Comparison of ENCODE assay signal across 20 mouse cellular contexts in the genomic region with DNA sequence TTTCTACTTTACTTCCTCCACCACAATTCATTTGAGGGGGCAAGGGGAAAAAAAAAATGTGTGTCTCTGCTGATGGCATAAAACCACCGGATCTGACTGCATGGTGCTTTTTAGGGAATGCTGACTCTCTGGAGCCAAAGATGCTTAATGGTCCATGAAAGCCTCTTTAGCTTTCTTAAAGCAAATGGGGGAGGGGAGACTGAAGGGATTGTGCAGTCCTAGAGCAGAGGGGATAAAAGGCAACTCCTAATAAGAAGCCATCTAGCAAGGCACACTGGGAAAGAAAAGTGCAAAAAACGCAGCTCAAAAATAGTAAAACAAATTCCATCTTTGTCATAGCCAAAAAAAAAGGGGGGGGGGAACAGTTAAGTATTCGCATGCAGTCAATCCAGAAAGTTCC. TPM values are rescaled to one million over a fixed set of nuclear protein-coding genes. Genes with fewer than 3 reads are reported as not detected.
A peak's percentile ranks its signal among the peaks of the same experiment; 100 is the strongest.
DNase-seq lines count a peak whose midpoint lies in the region; ATAC-seq lines count a peak whose summit lies in the region.
"Had no signal": no experiment of that assay in that cellular context is flagged by ENCODE, and none has a peak within 500 bp of the region (broad histone marks: within the 10 kb centered on the region; RNA-seq: fewer than 3 reads in every experiment).

No protein-coding gene starts in this region.

- no peak overlapping the region for H3K4me3 ChIP-seq in kidney, embryonic 14.5 days (ENCODE audit: low read length)
- no peak overlapping the region for H3K4me3 ChIP-seq in neural tube, embryonic 11.5 days (ENCODE audit: low read depth, low read length)
- H3K4me3 ChIP-seq in neural tube, embryonic 15.5 days (replicated peaks), result no peak overlapping the region
- no peak overlapping the region for H3K4me3 ChIP-seq in embryonic facial prominence, embryonic 14.5 days (ENCODE audit: low read depth, low read length)
- H3K4me3 ChIP-seq: forebrain, embryonic 13.5 days; limb, embryonic 15.5 days; liver, embryonic 15.5 days had no signal

- no peak overlapping the region for H3K9ac ChIP-seq in kidney, embryonic 14.5 days (ENCODE audit: low read depth, low read length)
- no peak overlapping the region for H3K9ac ChIP-seq in neural tube, embryonic 11.5 days (ENCODE audit: low read length)
- H3K9ac ChIP-seq in neural tube, embryonic 15.5 days (replicated peaks), result no peak overlapping the region
- H3K9ac ChIP-seq in embryonic facial prominence, embryonic 14.5 days (ENCODE audit: low read depth, low read length), result no peak overlapping the region
- H3K9ac ChIP-seq: forebrain, embryonic 13.5 days; limb, embryonic 15.5 days; liver, embryonic 15.5 days had no signal

- H3K27me3 ChIP-seq in kidney, embryonic 14.5 days (ENCODE audit: control insufficient read depth, insufficient read depth, low read length), result no peaks in the 10 kb centered on the region
- no peaks in the 10 kb centered on the region for H3K27me3 ChIP-seq in neural tube, embryonic 11.5 days (ENCODE audit: control insufficient read depth, insufficient read depth, low read length)
- no peaks in the 10 kb centered on the region for H3K27me3 ChIP-seq in neural tube, embryonic 15.5 days (replicated peaks)
- no peaks in the 10 kb centered on the region for H3K27me3 ChIP-seq in embryonic facial prominence, embryonic 14.5 days (replicated peaks; ENCODE audit: control insufficient read depth, insufficient read depth, low read length)
- H3K27me3 ChIP-seq: forebrain, embryonic 13.5 days; limb, embryonic 15.5 days; liver, embryonic 15.5 days had no signal

- no peaks in the 10 kb centered on the region for H3K9me3 ChIP-seq in kidney, embryonic 14.5 days (ENCODE audit: control insufficient read depth, low read length)
- H3K9me3 ChIP-seq in neural tube, embryonic 11.5 days (ENCODE audit: control insufficient read depth, low read length), result no peaks in the 10 kb centered on the region
- no peaks in the 10 kb centered on the region for H3K9me3 ChIP-seq in neural tube, embryonic 15.5 days (replicated peaks)
- H3K9me3 ChIP-seq in embryonic facial prominence, embryonic 14.5 days (ENCODE audit: control insufficient read depth, low read length), result no peaks in the 10 kb centered on the region
- H3K9me3 ChIP-seq: forebrain, embryonic 13.5 days; limb, embryonic 15.5 days; liver, embryonic 15.5 days had no signal

- H3K27ac ChIP-seq in kidney, embryonic 14.5 days (ENCODE audit: low read depth, low read length), result no peak overlapping the region
- no peak overlapping the region for H3K27ac ChIP-seq in neural tube, embryonic 11.5 days (ENCODE audit: low read depth, low read length)
- no peak overlapping the region for H3K27ac ChIP-seq in neural tube, embryonic 15.5 days (replicated peaks)
- H3K27ac ChIP-seq in embryonic facial prominence, embryonic 14.5 days (replicated peaks; ENCODE audit: low read depth, low read length), result no peak overlapping the region
- H3K27ac ChIP-seq: forebrain, embryonic 13.5 days; limb, embryonic 15.5 days; liver, embryonic 15.5 days had no signal

- 44% methylated on average over 3 of the region's 3 CpGs for WGBS in kidney, embryonic 14.5 days
- 31% methylated on average over 3 of the region's 3 CpGs for WGBS in neural tube, embryonic 11.5 days
- 28% methylated on average over 3 of the region's 3 CpGs for WGBS in neural tube, embryonic 15.5 days
- WGBS in embryonic facial prominence, embryonic 14.5 days, result 30% methylated on average over 3 of the region's 3 CpGs

- DNase-seq in kidney, adult 8-10 months, result no peak
- peak; percentile 26 for DNase-seq in neural tube, embryonic 11.5 days (ENCODE audit: low spot score)
- peak; percentile 27 for DNase-seq in embryonic facial prominence, embryonic 14.5 days (ENCODE audit: low spot score)
- peak; percentile 43 for DNase-seq in retina, postnatal 1 day
- DNase-seq in lung, postnatal 10 days, result no peak
- DNase-seq: cerebellum, adult 9-10 months; gastrocnemius, postnatal 14 days; heart, adult 18-20 months; heart, postnatal 36 days; spleen, adult 18-20 months; thymus, postnatal 36 days had no signal

- no peaks in the 10 kb centered on the region; the same call in 1 of the 2 replicates for H3K4me1 ChIP-seq in kidney, embryonic 14.5 days (ENCODE audit: control insufficient read depth, insufficient read depth, low read length)
- no peaks in the 10 kb centered on the region for H3K4me1 ChIP-seq in neural tube, embryonic 11.5 days (ENCODE audit: control insufficient read depth, insufficient read depth, low read length)
- H3K4me1 ChIP-seq in neural tube, embryonic 15.5 days, result peaks cover under 1% of the 10 kb centered on the region; the same call in 1 of the 2 replicates
- H3K4me1 ChIP-seq in embryonic facial prominence, embryonic 14.5 days (ENCODE audit: control insufficient read depth, insufficient read depth, low read length), result no peaks in the 10 kb centered on the region
- H3K4me1 ChIP-seq: liver, embryonic 15.5 days had no signal

- no peaks in the 10 kb centered on the region for H3K36me3 ChIP-seq in kidney, embryonic 14.5 days (ENCODE audit: control insufficient read depth, insufficient read depth, low read length)
- H3K36me3 ChIP-seq in neural tube, embryonic 11.5 days (ENCODE audit: control insufficient read depth, insufficient read depth, low read length), result no peaks in the 10 kb centered on the region
- no peaks in the 10 kb centered on the region for H3K36me3 ChIP-seq in neural tube, embryonic 15.5 days
- H3K36me3 ChIP-seq in embryonic facial prominence, embryonic 14.5 days (ENCODE audit: control insufficient read depth, insufficient read depth, low read length), result no peaks in the 10 kb centered on the region
- H3K36me3 ChIP-seq: limb, embryonic 15.5 days; liver, embryonic 15.5 days had no signal

- H3K4me2 ChIP-seq in kidney, embryonic 14.5 days (replicated peaks; ENCODE audit: low read depth, low read length), result no peak overlapping the region
- H3K4me2 ChIP-seq in neural tube, embryonic 11.5 days (ENCODE audit: low read depth), result no peak overlapping the region
- H3K4me2 ChIP-seq in neural tube, embryonic 15.5 days, result no peak overlapping the region
- H3K4me2 ChIP-seq in embryonic facial prominence, embryonic 14.5 days (ENCODE audit: low read depth, low read length), result no peak overlapping the region
- H3K4me2 ChIP-seq: forebrain, embryonic 13.5 days; limb, embryonic 15.5 days; liver, embryonic 15.5 days had no signal

- peak; percentile 73; the same call in 1 of the 2 replicates for ATAC-seq in kidney, embryonic 14.5 days (ENCODE audit: low FRiP score, low TSS enrichment)
- peak; percentile 60; the same call in 1 of the 2 replicates for ATAC-seq in neural tube, embryonic 11.5 days (ENCODE audit: insufficient read depth, low FRiP score, low TSS enrichment)
- ATAC-seq in neural tube, embryonic 15.5 days (ENCODE audit: low FRiP score), result no peak
- no peak for ATAC-seq in embryonic facial prominence, embryonic 14.5 days (ENCODE audit: low read depth)
- ATAC-seq: forebrain, embryonic 13.5 days; inflammation-experienced regulatory T-cells, adult 6 months; lung, postnatal 0 days had no signal

RNA-seq across cellular contexts. Expression of a gene that starts 2.9 kb away (rescaled TPM):
- 0.33 and 0.37 TPM in 2 replicates for polyA plus RNA-seq in kidney, embryonic 14.5 days (2014; fragmentation: Nextera tagmentation; extraction: Ambion mirVana)
- not detected in 2 replicates for polyA plus RNA-seq in neural tube, embryonic 11.5 days (2014; fragmentation: Nextera tagmentation; extraction: Ambion mirVana)
- 0.09 and 0.44 TPM in 2 replicates for polyA plus RNA-seq in neural tube, embryonic 15.5 days (2015; fragmentation: Nextera tagmentation; extraction: Ambion mirVana)
- not detected in 2 replicates for polyA plus RNA-seq in embryonic facial prominence, embryonic 14.5 days (2014; fragmentation: Nextera tagmentation; extraction: Ambion mirVana)
- polyA plus RNA-seq: heart, embryonic 14.5 days; inflammation-experienced regulatory T-cells, adult 6 months; limb, embryonic 15.5 days; liver, embryonic 15.5 days; lung, postnatal 0 days; stomach, embryonic 14.5 days had no signal

Comparison
In these comparisons a context has a peak if more than half of its experiments do, and no peak if none do; other contexts are left out.
1. ATAC-seq: peak in kidney, embryonic 14.5 days (single experiment) and neural tube, embryonic 11.5 days (single experiment); none in neural tube, embryonic 15.5 days (single experiment) and embryonic facial prominence, embryonic 14.5 days (single experiment).
2. DNase-seq: peak in neural tube, embryonic 11.5 days (single experiment), embryonic facial prominence, embryonic 14.5 days (single experiment) and retina, postnatal 1 day (single experiment); none in kidney, adult 8-10 months (0 of 2) and lung, postnatal 10 days (single experiment).